Mouse (Mus musculus) colon, adult 2 months (tissue): ENCODE data around the gene Dchs2. TPM values are rescaled to one million over a fixed set of nuclear protein-coding genes. Genes with fewer than 3 reads are reported as not detected.

ENCODE experiments used
- polyA plus RNA-seq: library from polyadenylated mRNA; depleted of rRNA; stranded (reverse); fragments of >200 nt; gene quantifications from 2 replicates; pipeline ENCODE4 v1.2.3, GENCODE M21; 2012; rRNA removed

The Dchs2 gene
- polyA plus RNA-seq, result 0.10 and 0.13 TPM in 2 replicates

GRCm38 (mm10) chr3:83127726-83128448 lies at the start of gene Dchs2:
Gene Dchs2, plus strand, starts transcription at chr3:83127948.

Other genes with a start within 250 kb of the Dchs2 start
- gene Lrat, start 224.0 kb upstream of the Dchs2 start, polyA plus RNA-seq, result 0.64 and 1.1 TPM in 2 replicates
- 0.14 TPM in 1 of 2 replicates, not detected in the other for gene Fgg, start 120.2 kb upstream of the Dchs2 start, polyA plus RNA-seq
- gene Fga, start 101.9 kb upstream of the Dchs2 start, polyA plus RNA-seq, result 0.08 TPM in 1 of 2 replicates, not detected in the other
- 0.02 and 0.05 TPM in 2 replicates for gene Fgb, start 78.1 kb upstream of the Dchs2 start, polyA plus RNA-seq
- gene Plrg1, start 72.4 kb upstream of the Dchs2 start, polyA plus RNA-seq, result 19.9 and 23.2 TPM in 2 replicates